Mouse (Mus musculus) intestine, embryonic 15.5 days (tissue): Measurements from ENCODE around the gene Tigd3. TPM values are rescaled to one million over a fixed set of nuclear protein-coding genes. Genes with fewer than 3 reads are reported as not detected.

Experiments
- ATAC-seq: fragments of 200-750 bp; cut with Nextera tagmentation; 2 replicates; pipeline ENCODE4 v1.8.0; 2017; ENCODE audit warnings: moderate TSS enrichment, moderate library complexity
- H3K27ac ChIP-seq: fragments of 300-500 bp; sonication (generic); 2 replicates; pipeline ENCODE4 v1.5.1; 2015; ENCODE audit warnings: mild to moderate bottlenecking, inconsistent platforms
- H3K27me3 ChIP-seq: fragments of 300-500 bp; sonication (generic); replicated peaks from 2 replicates; pipeline ENCODE4 v1.6.1; 2015; ENCODE audit warnings: inconsistent platforms
- H3K36me3 ChIP-seq: fragments of 300-500 bp; sonication (generic); 2 replicates; pipeline ENCODE4 v1.6.1; 2015; ENCODE audit warnings: inconsistent platforms
- H3K4me1 ChIP-seq: fragments of 300-500 bp; sonication (generic); replicated peaks from 2 replicates; pipeline ENCODE4 v1.6.1; 2015; ENCODE audit warnings: inconsistent platforms
- H3K4me2 ChIP-seq: fragments of 300-500 bp; sonication (generic); replicated peaks from 2 replicates; pipeline ENCODE4 v1.6.1; 2015; ENCODE audit warnings: mild to moderate bottlenecking, inconsistent platforms
- H3K4me3 ChIP-seq: fragments of 300-500 bp; sonication (generic); replicated peaks from 2 replicates; pipeline ENCODE4 v1.5.1; 2015; ENCODE audit warnings: inconsistent platforms
- H3K9ac ChIP-seq: fragments of 300-500 bp; sonication (generic); 2 replicates; pipeline ENCODE4 v1.6.1; 2015; ENCODE audit warnings: inconsistent platforms
- H3K9me3 ChIP-seq: fragments of 300-500 bp; sonication (generic); 2 replicates; pipeline ENCODE4 v1.6.1; 2016; ENCODE audit warnings: inconsistent platforms
- WGBS: fragments of 180-500 bp; shearing (Covaris S2); methylation state at CpG from one replicate; pipeline ENCODE4 v1.1.7; 2015; 5-methylcytosine and 5-hydroxymethylcytosine counted together
- polyA plus RNA-seq: library from polyadenylated mRNA; unstranded; fragments of >200 nt; fragmentation: Nextera tagmentation; extraction: Ambion mirVana; gene quantifications from 2 replicates; pipeline ENCODE4 v1.2.1, GENCODE M21; 2015

Tigd3 gene
- polyA plus RNA-seq, 1 experiment from 2014 or later = 2.7 TPM

DNA sequence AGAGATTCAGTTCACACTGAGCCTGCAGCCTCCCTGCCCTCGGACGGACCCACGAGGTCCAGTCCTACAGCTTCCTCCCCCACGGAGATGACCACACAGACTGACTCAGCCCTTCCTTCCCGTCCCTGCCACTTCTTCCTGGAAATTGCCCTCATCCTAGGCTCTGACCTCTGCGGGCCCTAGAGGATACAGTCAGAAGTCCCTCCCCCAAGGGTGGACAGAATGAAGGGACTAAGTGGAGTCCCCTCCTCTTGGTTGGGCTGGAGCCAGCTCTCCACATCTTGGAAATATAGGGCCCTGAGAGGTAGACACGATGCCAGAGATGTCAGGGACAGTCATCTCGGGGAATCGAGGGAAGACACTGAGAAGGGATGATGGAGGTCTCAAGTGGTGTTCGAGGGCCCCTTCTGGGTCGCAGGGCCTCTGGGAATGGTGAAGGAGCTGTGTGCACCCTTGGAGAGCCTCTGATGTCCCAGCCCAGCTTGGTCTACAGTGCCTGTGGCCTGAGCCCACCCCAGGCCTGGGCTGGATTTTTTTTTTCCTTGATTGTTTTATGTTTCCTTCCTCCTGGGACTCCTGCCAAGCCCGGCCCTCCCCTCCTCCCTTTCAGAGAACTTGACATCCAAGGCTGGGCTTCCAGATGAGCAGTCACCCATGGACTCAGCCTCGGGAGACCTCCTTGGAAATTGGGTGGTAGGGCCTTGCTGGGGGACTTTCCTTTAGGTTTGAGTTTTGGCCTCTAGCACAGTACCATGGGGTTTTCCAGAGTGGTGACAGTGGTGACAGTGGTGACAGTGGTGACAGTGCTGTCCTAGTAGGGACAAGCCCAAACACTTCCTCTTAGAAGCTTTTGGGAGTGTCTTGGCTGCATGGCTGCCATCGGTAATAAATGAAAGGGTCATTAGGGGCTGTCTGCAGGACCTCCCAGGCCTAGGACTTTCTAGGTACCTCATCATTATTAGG is 36.0 kb upstream of the Tigd3 start:
- peak overlapping the region; percentile 4; the same call in 1 of the 2 replicates for H3K4me2 ChIP-seq
- ATAC-seq = peak; percentile 56
- peaks cover 38% of the 10 kb centered on the region for H3K4me1 ChIP-seq
- no peaks in the 10 kb centered on the region for H3K27me3 ChIP-seq
- no peak overlapping the region for H3K4me3 ChIP-seq
- 46% methylated on average over 14 of the region's 14 CpGs for WGBS
- H3K9ac ChIP-seq = no peak overlapping the region
- H3K27ac ChIP-seq = peak overlapping the region; percentile 57
- no peaks in the 10 kb centered on the region for H3K9me3 ChIP-seq
- H3K36me3 ChIP-seq = no peaks in the 10 kb centered on the region

DNA sequence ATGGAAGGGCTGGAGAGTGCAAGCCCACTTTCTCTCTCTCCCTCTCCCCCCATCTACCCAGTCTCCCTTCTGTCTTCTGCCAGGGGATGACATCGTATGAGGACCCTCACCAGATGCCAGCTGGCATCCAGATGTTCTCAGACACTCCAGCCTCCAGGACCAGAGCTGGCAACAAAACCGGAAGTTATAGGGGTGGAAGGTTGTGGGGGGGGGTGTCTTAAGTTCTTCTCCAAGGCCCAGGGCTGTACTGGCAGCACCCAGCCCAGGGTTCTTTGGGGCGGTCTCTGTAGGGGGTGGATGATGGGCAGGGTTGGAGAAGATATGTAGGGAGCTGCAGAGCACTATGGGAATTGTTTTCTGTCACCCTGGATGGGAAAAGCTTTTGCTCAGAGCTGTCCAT is 34.6 kb upstream of the Tigd3 start:
- Histone ChIP-seq H3K4me1 (peaks cover 36% of the 10 kb centered on the region), H3K36me3 (no peaks in the 10 kb centered on the region), H3K4me2 (no peak overlapping the region), H3K27ac (no peak overlapping the region), H3K9ac (no peak overlapping the region), H3K27me3 (no peaks in the 10 kb centered on the region), H3K9me3 (no peaks in the 10 kb centered on the region), H3K4me3 (no peak overlapping the region)
- 35% methylated on average over 3 of the region's 3 CpGs for WGBS
- no peak for ATAC-seq

DNA sequence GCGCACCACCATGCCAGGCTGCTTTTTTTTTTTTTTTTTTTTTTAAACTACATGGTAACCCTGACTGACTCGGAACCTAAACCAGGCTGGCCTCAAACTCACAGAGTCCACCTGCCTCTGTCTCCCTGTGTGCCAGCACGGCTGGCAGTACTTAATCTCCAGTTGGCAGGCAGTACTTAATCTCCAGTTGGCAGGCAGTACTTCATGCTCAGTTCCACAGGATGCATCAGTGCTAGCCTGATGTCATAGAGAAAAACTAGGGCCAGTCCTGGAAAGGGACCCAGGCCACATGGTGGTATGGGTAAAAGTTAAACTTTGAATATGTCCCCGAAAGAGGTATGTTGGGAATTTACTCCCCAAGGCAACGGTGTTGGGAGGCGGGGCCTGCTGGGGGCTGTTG is 34.2 kb upstream of the Tigd3 start:
- H3K9me3 ChIP-seq = no peaks in the 10 kb centered on the region
- H3K4me3 ChIP-seq = no peak overlapping the region
- 62% methylated on average over 6 of the region's 6 CpGs for WGBS
- H3K27ac ChIP-seq = no peak overlapping the region
- H3K9ac ChIP-seq = no peak overlapping the region
- ATAC-seq = no peak
- H3K27me3 ChIP-seq = no peaks in the 10 kb centered on the region
- H3K4me2 ChIP-seq = no peak overlapping the region
- no peaks in the 10 kb centered on the region for H3K36me3 ChIP-seq
- peaks cover 38% of the 10 kb centered on the region for H3K4me1 ChIP-seq

DNA sequence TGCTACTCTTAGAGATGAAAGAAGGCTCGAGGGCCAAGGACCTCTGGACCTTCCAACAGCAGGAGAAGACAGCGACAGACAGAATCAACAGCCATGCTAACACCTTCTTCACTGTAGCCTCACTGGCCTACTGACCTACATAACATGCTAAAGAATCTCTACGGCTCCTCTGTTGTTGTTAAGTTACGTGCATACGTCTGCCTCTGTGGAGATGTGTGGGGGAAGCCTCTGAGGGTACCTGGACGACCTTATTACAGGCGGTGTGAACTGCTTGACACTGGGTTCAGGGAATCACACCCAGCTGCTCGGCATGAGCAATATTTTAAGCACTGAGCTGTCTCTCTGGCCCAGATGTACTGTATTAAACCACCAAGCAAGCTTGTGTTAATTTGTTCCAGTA is 33.6 kb upstream of the Tigd3 start:
- Histone ChIP-seq H3K4me1 (peaks cover 41% of the 10 kb centered on the region), H3K4me3 (no peak overlapping the region), H3K9ac (no peak overlapping the region), H3K9me3 (no peaks in the 10 kb centered on the region), H3K4me2 (no peak overlapping the region), H3K27me3 (no peaks in the 10 kb centered on the region), H3K27ac (no peak overlapping the region), H3K36me3 (no peaks in the 10 kb centered on the region)
- WGBS = 76% methylated on average over 8 of the region's 8 CpGs
- no peak for ATAC-seq

DNA sequence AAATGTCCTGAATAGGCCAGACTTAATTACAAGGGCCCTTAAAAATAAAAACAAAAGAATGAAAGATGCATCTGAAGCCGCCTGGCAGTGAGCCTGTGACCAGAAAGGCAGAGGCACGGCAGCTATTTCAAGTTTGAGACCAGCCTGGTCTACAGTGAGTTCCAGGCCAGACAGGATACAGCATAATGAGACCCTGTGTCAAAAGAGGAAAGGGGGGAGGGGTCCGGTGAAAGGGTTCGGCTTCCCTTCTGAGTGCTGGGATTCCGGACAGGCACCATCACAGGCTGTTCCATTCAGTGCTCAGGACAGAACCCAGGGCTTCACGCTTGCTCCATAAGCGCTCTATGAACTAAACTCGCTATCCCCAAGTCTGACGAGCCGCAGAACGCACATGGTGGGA is 33.1 kb upstream of the Tigd3 start:
- no peak for ATAC-seq
- WGBS = 73% methylated on average over 11 of the region's 11 CpGs
- H3K36me3 ChIP-seq = no peaks in the 10 kb centered on the region
- H3K27ac ChIP-seq = no peak overlapping the region
- H3K27me3 ChIP-seq = no peaks in the 10 kb centered on the region
- no peaks in the 10 kb centered on the region for H3K9me3 ChIP-seq
- peaks cover 46% of the 10 kb centered on the region for H3K4me1 ChIP-seq
- H3K4me2 ChIP-seq = no peak overlapping the region
- no peak overlapping the region for H3K4me3 ChIP-seq
- H3K9ac ChIP-seq = no peak overlapping the region

DNA sequence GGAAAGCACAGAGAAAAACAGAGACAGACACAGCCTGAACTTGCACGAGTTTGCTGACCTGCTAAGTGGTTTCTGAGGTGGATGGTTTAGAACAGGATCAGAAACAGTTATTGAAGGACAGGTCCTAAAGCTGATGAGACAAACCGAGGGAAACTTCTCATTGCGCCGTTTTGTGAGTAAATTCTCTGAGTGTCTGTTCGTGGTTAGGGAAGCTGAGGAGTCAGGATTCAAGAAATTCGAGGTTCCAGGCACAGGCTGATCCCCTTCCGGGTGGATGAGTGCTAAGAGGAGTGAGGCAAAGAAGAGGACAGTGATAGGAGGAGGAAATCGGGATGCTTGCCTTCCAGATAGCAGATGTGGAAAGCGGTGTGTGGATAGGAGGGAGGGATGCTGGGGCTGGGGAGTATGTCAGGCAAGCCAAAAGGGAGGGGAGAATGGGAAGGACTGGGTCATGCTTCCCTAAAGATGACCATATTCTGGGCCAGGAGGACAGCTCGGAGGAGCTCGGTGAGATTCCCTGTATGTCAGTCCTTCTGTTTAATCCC is 31.4 kb upstream of the Tigd3 start:
- Histone ChIP-seq H3K27me3 (no peaks in the 10 kb centered on the region), H3K4me3 (peak overlapping the region; percentile 51), H3K4me2 (peak overlapping the region; percentile 89), H3K27ac (peak overlapping the region; percentile 92; the same call in 1 of the 2 replicates), H3K9me3 (no peaks in the 10 kb centered on the region), H3K36me3 (no peaks in the 10 kb centered on the region), H3K4me1 (peaks cover 46% of the 10 kb centered on the region), H3K9ac (0 out of 2 replicates have a peak overlapping the region, but pooled peaks have one; percentile 15)
- ATAC-seq = no peak
- 27% methylated on average over 11 of the region's 11 CpGs for WGBS

DNA sequence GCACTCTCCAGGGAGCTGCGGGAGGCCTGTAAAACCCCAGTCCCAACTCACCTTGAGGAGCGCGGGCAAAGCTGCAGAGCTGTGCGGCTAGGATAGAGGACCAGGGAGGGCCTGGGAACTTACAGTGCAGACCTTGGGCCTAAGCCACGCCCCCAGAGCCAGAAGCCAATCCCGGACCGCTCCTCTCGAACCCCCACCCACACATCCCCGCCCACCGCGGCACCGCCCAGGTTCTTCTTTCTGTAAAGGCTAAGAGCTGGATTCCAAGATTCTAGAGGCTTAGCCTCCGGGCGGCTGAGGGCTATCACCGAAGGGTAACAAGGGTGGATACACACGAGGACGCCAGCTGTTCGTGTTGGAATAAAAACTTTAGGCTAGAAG is 30.8 kb upstream of the Tigd3 start, which contains the start of gene Cdc42ep2:
Gene Cdc42ep2 (minus strand): TSS at position 104 of the 381 bp plus-strand sequence.
- Histone ChIP-seq H3K27me3 (no peaks in the 10 kb centered on the region), H3K4me1 (peaks cover 39% of the 10 kb centered on the region), H3K4me3 (peak within 1 kb of the TSS; percentile 51), H3K4me2 (peak within 1 kb of the TSS; percentile 89), H3K36me3 (no peaks in the 10 kb centered on the region), H3K27ac (peak within 1 kb of the TSS; percentile 92), H3K9me3 (no peaks in the 10 kb centered on the region), H3K9ac (peak within 1 kb of the TSS; percentile 51)
- WGBS = 0% methylated on average over 18 of the region's 18 CpGs
- peak; percentile 94 for ATAC-seq

DNA sequence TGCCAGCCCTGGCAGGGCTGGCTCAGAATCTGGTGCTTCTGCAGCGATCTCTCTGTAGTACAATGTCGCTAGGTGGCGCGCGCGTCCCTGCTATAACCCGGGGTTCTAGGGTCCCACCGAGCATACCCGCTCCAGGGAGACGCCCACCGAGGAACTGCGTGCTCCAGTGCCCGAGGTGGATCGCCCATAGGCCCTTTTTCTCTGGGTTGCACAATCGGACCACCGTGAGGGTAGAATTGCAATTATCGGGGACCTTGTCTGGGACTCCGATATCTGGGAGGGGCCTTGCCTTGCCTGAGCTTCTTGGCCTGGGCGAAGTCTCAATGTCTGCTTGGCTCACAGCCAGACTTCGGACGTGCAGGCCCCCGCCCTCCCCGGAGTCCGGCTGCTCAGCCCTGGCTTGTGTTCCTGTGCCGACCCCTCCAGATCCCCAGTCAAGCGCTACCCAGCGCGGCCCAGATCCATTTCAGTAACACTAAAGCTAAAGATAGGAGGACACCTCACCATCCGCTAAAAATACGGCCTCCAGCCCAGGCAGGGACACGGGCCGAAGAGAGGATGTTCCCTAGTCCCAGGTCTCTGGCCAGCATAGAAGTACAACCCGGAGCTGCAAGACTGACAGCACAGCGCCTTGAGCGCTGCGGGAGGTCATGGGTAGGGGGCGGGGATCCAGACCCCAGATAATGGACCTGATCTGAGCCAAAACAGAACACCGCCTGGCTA is 30.2 kb upstream of the Tigd3 start:
- peak overlapping the region; percentile 51 for H3K4me3 ChIP-seq
- H3K4me2 ChIP-seq = peak overlapping the region; percentile 89
- under 1% methylated on average over 38 of the region's 38 CpGs for WGBS
- no peaks in the 10 kb centered on the region for H3K9me3 ChIP-seq
- peak overlapping the region; percentile 51 for H3K9ac ChIP-seq
- H3K27ac ChIP-seq = peak overlapping the region; percentile 92
- peak; percentile 83 for ATAC-seq
- H3K4me1 ChIP-seq = peaks cover 34% of the 10 kb centered on the region
- no peaks in the 10 kb centered on the region for H3K36me3 ChIP-seq
- no peaks in the 10 kb centered on the region for H3K27me3 ChIP-seq

DNA sequence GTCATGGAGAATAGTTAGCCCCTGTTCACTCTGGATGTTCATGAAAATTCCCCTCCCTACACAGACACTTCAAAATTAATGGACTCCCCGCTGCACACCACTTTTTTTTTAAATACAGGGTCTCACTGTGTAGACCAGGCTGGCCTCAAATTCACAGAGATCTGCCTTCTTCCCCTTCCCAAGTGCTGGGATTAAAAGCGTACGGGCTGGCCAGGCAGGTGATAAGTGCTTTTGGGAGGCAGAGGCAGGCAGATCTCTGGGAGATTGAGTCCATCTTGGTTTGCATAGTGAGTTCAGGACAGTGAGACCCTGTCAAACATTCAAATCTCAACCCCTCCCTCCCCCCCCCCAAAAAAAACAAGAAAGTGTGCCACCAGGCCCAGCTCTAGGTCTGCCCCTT is 29.0 kb upstream of the Tigd3 start:
- 88% methylated on average over 3 of the region's 3 CpGs for WGBS
- H3K4me3 ChIP-seq = no peak overlapping the region
- no peak overlapping the region for H3K27ac ChIP-seq
- no peak for ATAC-seq
- no peaks in the 10 kb centered on the region for H3K9me3 ChIP-seq
- no peak overlapping the region for H3K9ac ChIP-seq
- H3K4me1 ChIP-seq = peaks cover 24% of the 10 kb centered on the region
- H3K36me3 ChIP-seq = peaks cover 3% of the 10 kb centered on the region; the same call in 1 of the 2 replicates
- peak overlapping the region; percentile 48 for H3K4me2 ChIP-seq
- H3K27me3 ChIP-seq = no peaks in the 10 kb centered on the region

DNA sequence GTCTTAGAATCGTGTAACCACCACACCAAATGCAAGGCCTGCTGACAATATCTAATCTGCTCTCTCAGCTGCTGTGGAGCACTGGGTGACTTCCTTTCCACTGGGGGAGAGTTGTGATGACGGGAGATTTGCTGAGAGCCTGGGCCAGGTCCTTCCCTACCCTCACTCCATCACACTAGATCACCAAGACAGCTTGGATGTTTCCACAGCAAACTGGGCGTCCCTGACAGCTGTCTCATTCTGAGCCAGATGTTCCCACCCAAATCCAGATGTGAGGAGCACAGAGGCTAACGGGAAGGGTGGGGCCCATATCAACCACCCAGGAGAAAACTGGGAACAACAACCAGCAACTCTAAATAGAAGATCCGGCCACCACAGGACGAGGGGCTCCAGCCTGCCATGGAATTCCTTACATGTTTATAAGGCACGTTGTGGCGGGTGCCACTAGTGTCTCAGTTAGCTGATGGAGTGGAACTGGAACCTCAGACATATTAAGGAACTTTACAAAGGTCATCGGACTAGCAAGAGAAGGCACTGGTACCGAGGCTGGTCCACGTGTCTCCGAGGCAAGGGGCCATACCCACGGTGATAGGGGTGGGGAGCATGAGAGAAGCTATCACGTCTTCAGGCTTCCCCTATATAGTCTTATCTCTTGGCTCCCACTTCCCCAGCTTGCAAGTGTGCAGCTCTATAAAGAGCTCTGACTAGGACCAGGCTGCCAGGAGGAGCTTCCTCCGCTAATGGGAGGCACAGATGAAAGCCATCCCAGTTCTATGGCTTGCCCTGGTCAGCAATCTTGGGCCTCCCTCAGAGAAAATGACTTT is 28.4 kb upstream of the Tigd3 start:
- H3K9me3 ChIP-seq = no peaks in the 10 kb centered on the region
- 68% methylated on average over 15 of the region's 15 CpGs for WGBS
- 0 out of 2 replicates have a peak overlapping the region, but pooled peaks have one; percentile 45 for H3K9ac ChIP-seq
- peaks cover 9% of the 10 kb centered on the region; the same call in 1 of the 2 replicates for H3K36me3 ChIP-seq
- H3K4me3 ChIP-seq = no peak overlapping the region; the same call in 1 of the 2 replicates
- H3K27ac ChIP-seq = no peak overlapping the region
- no peak for ATAC-seq
- H3K27me3 ChIP-seq = no peaks in the 10 kb centered on the region
- peaks cover 24% of the 10 kb centered on the region for H3K4me1 ChIP-seq
- peak overlapping the region; percentile 48 for H3K4me2 ChIP-seq

DNA sequence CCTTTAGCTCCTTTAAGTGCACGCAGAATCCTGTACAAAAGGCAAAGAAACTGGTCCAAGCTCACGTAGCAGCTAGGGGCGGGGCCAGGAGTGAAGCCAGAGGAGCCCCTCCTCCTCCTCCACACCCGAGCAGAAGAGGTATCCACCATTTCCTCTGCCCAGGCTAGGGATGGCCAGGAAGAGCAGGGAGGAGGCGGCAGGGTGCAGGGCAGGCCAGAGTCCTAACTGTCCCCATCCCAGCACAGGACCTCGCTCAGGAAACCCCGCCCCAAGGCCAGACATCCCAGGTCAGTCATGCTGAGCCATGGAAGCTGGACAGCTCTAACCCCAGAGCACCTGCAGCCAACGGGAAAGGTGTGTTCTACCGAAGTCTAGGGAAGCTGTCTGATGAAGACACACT is 27.8 kb upstream of the Tigd3 start:
- no peak for ATAC-seq
- peak overlapping the region; percentile 45; the same call in 1 of the 2 replicates for H3K9ac ChIP-seq
- H3K9me3 ChIP-seq = no peaks in the 10 kb centered on the region
- H3K27ac ChIP-seq = no peak overlapping the region
- H3K36me3 ChIP-seq = peaks cover 14% of the 10 kb centered on the region; the same call in 1 of the 2 replicates
- H3K4me1 ChIP-seq = peaks cover 24% of the 10 kb centered on the region
- 19% methylated on average over 9 of the region's 9 CpGs for WGBS
- no peak overlapping the region; the same call in 1 of the 2 replicates for H3K4me3 ChIP-seq
- peak overlapping the region; percentile 48 for H3K4me2 ChIP-seq
- no peaks in the 10 kb centered on the region for H3K27me3 ChIP-seq
